Mouse (Mus musculus) E14TG2a.4 (cell line): Measurements from ENCODE around the gene Ttc1.

Experiments
- CTCF ChIP-seq: conservative IDR thresholded peaks from 2 replicates; pipeline ENCODE4 v1.5.1; 2014; ENCODE audit warnings: low read length
- NANOG ChIP-seq: IDR thresholded peaks from 2 replicates; pipeline ENCODE4 v1.6.1; 2014; ENCODE audit warnings: borderline replicate concordance, low read length, mixed read lengths

DNA sequence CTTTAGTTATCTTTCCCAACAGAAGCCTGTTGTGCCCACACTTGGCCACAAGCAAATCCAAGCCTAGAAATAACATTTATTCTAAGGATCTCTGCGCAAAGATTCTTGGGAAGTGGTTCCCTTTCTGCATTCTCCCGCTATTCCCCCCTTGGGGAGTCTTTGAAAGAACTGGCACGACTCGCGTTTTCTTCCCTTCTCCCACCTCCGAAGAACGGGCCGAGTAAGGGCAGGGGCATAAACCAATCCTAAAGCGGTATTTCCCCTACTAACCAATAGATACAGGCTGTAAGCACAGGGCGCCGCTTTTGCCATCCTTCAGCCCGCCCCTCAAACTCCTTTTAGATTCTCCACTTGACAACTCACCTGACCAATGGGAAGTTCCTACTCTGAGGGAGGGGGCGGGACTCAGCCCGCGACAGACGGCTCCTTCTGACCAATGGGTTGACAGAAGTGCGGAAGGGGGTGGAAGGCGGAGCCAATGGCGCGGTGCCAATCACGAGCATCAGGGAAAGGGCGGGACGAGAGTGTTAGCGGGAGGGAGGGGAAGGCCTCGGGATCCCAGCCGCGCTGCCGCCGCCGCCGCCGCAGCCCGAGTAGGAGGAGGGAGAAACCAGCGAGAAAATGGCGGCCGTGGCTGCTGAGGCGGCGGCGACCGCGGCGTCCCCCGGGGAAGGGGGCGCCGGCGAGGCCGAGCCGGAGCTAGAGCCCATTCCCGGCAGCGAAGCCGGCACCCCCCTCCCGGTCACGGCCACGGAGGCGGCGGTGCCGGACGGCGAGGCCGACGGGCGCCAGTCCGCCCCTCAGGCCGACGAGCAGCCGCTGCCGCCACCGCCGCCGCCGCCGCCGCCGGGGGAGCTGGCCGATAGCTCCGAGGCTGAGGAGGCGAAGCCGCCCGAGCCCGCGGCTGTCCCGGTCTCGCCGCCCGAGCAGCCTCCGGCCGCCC lies 66.1 kb downstream of the Ttc1 start, which contains the start of gene Pwwp2a:
- TF ChIP-seq CTCF (no peak), NANOG (no peak)
